Mouse (Mus musculus): ENCODE measurements around the gene Crybg1. TPM values are rescaled to one million over a fixed set of nuclear protein-coding genes. Genes with fewer than 3 reads are reported as not detected.
A peak's percentile ranks its signal among the peaks of the same experiment; 100 is the strongest.

Gene Crybg1
- polyA plus RNA-seq, 1 experiment from 2014 or later = 4.6 TPM

DNA sequence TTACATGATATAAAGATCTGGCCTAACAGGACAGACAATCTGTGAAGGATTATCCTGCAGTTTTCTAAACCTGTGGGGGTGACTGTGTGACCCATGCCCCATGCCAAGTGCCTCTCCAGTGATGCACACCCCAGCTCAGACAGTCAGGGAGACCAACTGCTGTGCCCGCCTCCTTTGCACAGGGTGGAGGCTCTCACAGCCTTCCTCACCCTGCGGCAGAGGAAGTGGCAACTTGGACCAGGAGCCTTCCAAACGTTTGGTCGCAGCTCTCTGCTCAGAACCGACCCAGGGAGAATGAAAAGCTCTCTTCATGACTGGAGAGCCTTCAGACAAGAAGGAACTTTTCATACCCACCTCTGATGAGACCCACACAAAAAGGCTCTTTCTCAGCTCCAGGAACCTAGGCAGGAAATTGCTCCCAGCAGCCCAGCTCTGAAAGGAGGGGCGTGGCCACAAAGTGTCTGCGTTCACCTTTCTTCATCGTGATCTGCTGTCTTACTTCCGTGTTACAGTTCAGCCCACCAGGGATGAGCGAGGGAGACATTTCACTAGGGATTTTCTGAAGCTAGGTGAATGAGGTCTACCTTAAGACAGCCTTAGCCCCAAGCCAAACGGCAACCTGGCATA is 110.6 kb downstream of the Crybg1 start:
- Histone ChIP-seq H3K9ac (no peak overlapping the region), H3K4me1 (peaks cover 6% of the 10 kb centered on the region; the same call in 1 of the 2 replicates), H3K27ac (replicated peaks) (no peak overlapping the region), H3K4me2 (replicated peaks) (peak overlapping the region; percentile 40), H3K4me3 (replicated peaks) (peak overlapping the region; percentile 21), H3K36me3 (no peaks in the 10 kb centered on the region), H3K9me3 (replicated peaks) (no peaks in the 10 kb centered on the region), H3K27me3 (no peaks in the 10 kb centered on the region)
- ATAC-seq (ENCODE audit: insufficient number of reproducible peaks, low FRiP score, low TSS enrichment, low read depth) = no peak
- WGBS = 10% methylated on average over 11 of the region's 11 CpGs

DNA sequence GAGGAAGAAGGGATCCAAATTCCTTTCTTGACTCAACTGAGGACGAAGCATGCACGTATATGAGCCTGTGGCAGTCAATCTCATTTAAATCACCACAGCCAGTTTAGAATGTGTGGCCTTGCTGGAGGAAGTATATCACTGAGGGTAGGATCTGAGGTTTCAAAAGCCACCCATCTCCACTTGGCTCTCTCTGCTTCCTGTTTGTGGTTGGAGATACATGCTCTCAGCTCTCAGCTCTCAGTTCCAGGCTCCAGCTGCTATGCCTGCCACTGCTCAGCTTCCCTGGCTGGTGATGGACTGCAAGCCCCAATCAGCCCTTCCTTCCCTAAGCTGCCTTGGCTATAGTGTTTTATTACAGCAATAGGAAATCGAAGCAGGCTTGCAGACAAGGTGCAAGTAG is 119.1 kb downstream of the Crybg1 start:
- Histone ChIP-seq H3K27me3 (no peaks in the 10 kb centered on the region), H3K9me3 (replicated peaks) (no peaks in the 10 kb centered on the region), H3K36me3 (no peaks in the 10 kb centered on the region), H3K4me3 (replicated peaks) (no peak overlapping the region), H3K9ac (no peak overlapping the region), H3K27ac (replicated peaks) (no peak overlapping the region), H3K4me1 (no peaks in the 10 kb centered on the region), H3K4me2 (replicated peaks) (no peak overlapping the region)
- no peak for ATAC-seq (ENCODE audit: insufficient number of reproducible peaks, low FRiP score, low TSS enrichment, low read depth)
- 74% methylated on average over 3 of the region's 3 CpGs for WGBS

DNA sequence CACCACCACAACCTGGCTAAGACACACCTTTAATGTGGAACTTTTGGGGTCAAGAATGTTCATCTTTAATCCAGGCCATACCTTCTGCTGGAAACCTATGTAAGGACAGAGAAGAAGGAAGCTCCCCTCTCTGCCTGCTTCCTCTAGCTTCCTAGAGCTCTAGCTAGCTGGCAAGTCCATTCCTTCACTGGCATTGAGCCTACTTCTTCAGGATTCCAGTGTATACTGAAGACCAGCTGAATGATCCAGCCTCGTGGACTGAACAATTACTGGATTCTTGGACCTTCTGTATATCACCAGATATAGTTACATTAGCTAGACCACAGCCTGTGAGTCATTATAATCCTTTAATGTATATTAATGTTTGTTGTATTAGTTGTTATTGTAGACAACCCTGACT is 121.4 kb downstream of the Crybg1 start:
- no peak for ATAC-seq (ENCODE audit: insufficient number of reproducible peaks, low FRiP score, low TSS enrichment, low read depth)
- Histone ChIP-seq H3K27ac (replicated peaks) (no peak overlapping the region), H3K4me3 (replicated peaks) (no peak overlapping the region), H3K9me3 (replicated peaks) (no peaks in the 10 kb centered on the region), H3K9ac (no peak overlapping the region), H3K27me3 (no peaks in the 10 kb centered on the region), H3K4me1 (no peaks in the 10 kb centered on the region), H3K36me3 (no peaks in the 10 kb centered on the region), H3K4me2 (replicated peaks) (no peak overlapping the region)
- 51% methylated on average over 1 of the region's 1 CpGs for whole genome bisulfite sequencing

DNA sequence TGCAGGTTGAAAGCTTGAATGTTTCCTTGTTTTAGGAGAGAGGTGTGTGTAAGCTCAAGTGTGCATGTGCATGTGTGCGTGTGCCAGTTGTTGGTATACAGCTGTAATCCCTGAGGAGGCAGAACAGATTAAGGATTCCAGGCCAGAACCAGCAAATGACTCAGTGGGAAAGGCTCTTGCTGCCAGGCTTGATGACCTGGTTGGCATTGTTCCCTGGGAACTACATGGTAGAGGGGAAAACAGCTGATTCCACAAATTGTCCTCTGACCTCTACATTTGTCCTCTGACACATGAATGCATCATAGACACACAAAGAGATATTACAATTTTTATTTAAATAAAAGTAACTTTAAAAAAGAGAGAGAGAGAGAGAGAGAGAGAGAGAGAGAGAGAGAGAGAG is 122.5 kb downstream of the Crybg1 start:
- Histone ChIP-seq H3K4me2 (replicated peaks) (no peak overlapping the region), H3K36me3 (no peaks in the 10 kb centered on the region), H3K27me3 (no peaks in the 10 kb centered on the region), H3K9me3 (replicated peaks) (no peaks in the 10 kb centered on the region), H3K4me3 (replicated peaks) (no peak overlapping the region), H3K9ac (no peak overlapping the region), H3K27ac (replicated peaks) (no peak overlapping the region), H3K4me1 (no peaks in the 10 kb centered on the region)
- no peak for ATAC-seq (ENCODE audit: insufficient number of reproducible peaks, low FRiP score, low TSS enrichment, low read depth)
- WGBS = 81% methylated on average over 1 of the region's 1 CpGs

DNA sequence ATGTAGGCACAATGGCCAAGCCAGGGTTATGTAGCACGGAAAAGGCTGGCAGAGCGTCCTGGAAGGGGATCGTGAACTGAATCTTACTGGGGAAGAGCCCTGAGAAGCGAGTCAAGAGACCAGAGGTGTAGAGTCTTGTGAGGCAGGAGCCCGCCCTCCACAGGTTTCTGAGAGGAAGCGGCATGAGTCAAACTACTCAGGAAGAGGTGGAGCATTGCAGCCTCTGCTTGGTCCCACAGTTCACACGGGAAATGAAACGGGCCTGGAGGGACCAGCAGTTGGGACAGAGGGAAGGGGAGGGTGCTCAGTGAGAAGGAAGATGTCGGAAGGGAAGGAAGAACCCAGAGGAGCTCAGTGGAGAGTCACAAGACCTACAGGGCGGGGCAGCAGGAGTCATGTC is 123.9 kb downstream of the Crybg1 start:
- no peaks in the 10 kb centered on the region for H3K36me3 ChIP-seq
- H3K4me2 ChIP-seq (replicated peaks) = no peak overlapping the region
- no peak overlapping the region for H3K4me3 ChIP-seq (replicated peaks)
- 56% methylated on average over 10 of the region's 10 CpGs for WGBS
- no peaks in the 10 kb centered on the region for H3K4me1 ChIP-seq
- no peak overlapping the region for H3K9ac ChIP-seq
- no peak for ATAC-seq (ENCODE audit: insufficient number of reproducible peaks, low FRiP score, low TSS enrichment, low read depth)
- no peak overlapping the region for H3K27ac ChIP-seq (replicated peaks)
- no peaks in the 10 kb centered on the region for H3K27me3 ChIP-seq
- H3K9me3 ChIP-seq (replicated peaks) = no peaks in the 10 kb centered on the region

DNA sequence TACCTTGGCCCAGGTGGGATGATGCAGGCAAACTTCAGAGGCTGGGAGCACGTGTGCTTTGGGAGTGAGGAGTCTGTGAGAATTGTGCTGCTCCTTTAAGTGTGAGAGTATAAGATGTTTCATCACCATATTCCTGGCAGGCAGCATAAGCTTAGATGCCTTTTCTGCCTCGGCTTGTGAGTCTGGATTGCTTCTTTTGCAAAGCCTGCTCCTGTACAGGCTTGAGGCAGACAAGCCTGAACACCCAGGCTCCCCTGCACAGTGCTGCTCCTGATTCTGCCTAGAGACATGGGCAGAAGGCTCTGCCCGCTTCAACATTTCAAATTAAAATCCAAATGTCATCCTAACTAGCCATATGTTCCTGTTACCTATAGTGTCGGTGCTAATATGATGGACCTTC is 128.5 kb downstream of the Crybg1 start:
- Histone ChIP-seq H3K4me2 (replicated peaks) (no peak overlapping the region), H3K4me1 (no peaks in the 10 kb centered on the region), H3K4me3 (replicated peaks) (no peak overlapping the region), H3K9ac (no peak overlapping the region), H3K27ac (replicated peaks) (peak overlapping the region; percentile 61), H3K9me3 (replicated peaks) (no peaks in the 10 kb centered on the region), H3K36me3 (no peaks in the 10 kb centered on the region), H3K27me3 (no peaks in the 10 kb centered on the region)
- WGBS = 45% methylated on average over 4 of the region's 4 CpGs
- ATAC-seq (ENCODE audit: insufficient number of reproducible peaks, low FRiP score, low TSS enrichment, low read depth) = no peak

DNA sequence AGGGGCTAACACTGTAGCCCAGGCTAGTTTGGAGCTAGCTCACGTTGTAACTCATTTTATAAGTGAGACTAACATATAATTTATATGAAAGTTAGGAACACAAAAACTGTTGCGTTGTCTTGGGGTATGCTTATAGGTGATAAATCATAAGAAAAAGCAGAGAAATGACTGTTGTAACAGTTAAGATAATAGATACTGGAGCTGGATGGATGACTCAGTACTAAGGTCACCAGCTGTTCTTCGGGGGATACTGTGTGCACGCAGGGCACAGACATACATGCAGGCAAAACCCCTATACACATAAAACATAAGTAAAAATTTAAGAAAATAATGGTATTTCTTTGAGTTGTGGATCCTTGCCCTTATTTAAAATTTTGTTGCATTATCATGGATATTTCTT is 130.1 kb downstream of the Crybg1 start:
- no peak overlapping the region for H3K27ac ChIP-seq (replicated peaks)
- no peaks in the 10 kb centered on the region for H3K27me3 ChIP-seq
- 83% methylated on average over 4 of the region's 4 CpGs for WGBS
- no peak overlapping the region for H3K4me3 ChIP-seq (replicated peaks)
- no peaks in the 10 kb centered on the region for H3K9me3 ChIP-seq (replicated peaks)
- H3K36me3 ChIP-seq = no peaks in the 10 kb centered on the region
- ATAC-seq (ENCODE audit: insufficient number of reproducible peaks, low FRiP score, low TSS enrichment, low read depth) = no peak
- H3K9ac ChIP-seq = no peak overlapping the region
- H3K4me2 ChIP-seq (replicated peaks) = no peak overlapping the region
- H3K4me1 ChIP-seq = no peaks in the 10 kb centered on the region

DNA sequence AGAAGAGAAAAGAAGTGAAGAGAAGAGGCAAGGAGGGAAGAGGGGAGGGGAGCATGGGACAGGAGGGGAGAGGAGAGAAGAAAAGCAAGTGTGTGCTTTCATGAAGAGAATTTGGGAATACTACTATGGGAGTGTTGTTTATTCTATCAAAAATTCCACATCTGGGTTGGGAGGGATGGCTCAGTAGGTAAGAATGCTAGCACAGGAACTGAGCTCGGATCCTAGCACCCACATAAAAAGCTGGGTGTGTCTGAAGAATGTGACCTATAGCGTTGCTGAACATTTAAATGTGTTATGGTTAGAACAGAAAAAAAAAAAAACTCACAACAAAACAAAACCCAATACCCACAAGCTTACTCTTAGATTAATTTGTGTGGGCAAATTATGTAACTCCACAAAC is 133.0 kb downstream of the Crybg1 start:
- H3K27me3 ChIP-seq = no peaks in the 10 kb centered on the region
- H3K4me1 ChIP-seq = no peaks in the 10 kb centered on the region
- no peaks in the 10 kb centered on the region for H3K9me3 ChIP-seq (replicated peaks)
- no peak for ATAC-seq (ENCODE audit: insufficient number of reproducible peaks, low FRiP score, low TSS enrichment, low read depth)
- no peak overlapping the region for H3K4me2 ChIP-seq (replicated peaks)
- 48% methylated on average over 2 of the region's 2 CpGs for WGBS
- no peak overlapping the region for H3K27ac ChIP-seq (replicated peaks)
- H3K36me3 ChIP-seq = no peaks in the 10 kb centered on the region
- no peak overlapping the region for H3K9ac ChIP-seq
- no peak overlapping the region for H3K4me3 ChIP-seq (replicated peaks)

DNA sequence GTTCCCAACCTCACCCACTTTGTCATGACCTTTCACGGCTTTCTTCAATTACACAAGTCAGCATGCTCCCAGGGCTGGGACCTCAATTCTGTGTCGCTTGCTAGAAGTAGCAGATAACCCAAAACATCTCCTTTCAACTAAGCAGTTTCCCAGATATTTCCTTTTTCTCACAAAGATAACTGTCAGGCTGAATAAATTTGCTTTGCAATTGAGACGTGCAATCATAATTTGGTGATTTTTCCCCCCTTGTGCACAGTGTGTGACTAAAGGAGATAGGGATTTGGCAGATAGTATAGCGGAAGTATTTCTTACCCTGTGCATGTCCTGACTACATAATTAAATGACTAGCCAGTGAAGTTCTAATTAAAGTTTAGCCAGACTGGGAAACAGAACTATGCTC is 134.8 kb downstream of the Crybg1 start:
- H3K9me3 ChIP-seq (replicated peaks) = no peaks in the 10 kb centered on the region
- no peak overlapping the region for H3K4me3 ChIP-seq (replicated peaks)
- no peaks in the 10 kb centered on the region for H3K4me1 ChIP-seq
- no peaks in the 10 kb centered on the region for H3K27me3 ChIP-seq
- H3K4me2 ChIP-seq (replicated peaks) = no peak overlapping the region
- WGBS = 54% methylated on average over 4 of the region's 4 CpGs
- no peak for ATAC-seq (ENCODE audit: insufficient number of reproducible peaks, low FRiP score, low TSS enrichment, low read depth)
- no peaks in the 10 kb centered on the region for H3K36me3 ChIP-seq
- H3K27ac ChIP-seq (replicated peaks) = no peak overlapping the region
- H3K9ac ChIP-seq = no peak overlapping the region

DNA sequence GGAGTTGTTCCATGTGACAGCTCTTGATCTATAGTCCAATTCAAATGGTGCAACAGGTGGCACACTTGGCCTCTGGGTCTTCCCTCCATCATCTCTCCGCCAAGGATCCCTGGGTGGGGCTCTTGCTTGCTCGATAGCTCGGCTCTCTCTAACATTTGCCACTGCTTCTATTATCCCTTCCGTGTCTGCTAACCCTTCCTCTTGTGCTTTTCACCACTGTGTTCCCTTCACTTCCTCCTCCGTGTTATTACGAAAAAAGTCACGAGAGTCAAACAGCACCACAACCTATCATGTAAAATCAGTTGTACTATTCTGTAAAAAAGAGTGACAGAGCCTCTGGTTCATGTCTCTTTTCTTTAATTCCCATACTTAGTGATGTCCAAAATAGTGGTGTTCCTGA is 137.2 kb downstream of the Crybg1 start:
- Histone ChIP-seq H3K9ac (no peak overlapping the region), H3K4me3 (replicated peaks) (no peak overlapping the region), H3K27ac (replicated peaks) (no peak overlapping the region), H3K27me3 (peaks cover 5% of the 10 kb centered on the region; the same call in 1 of the 2 replicates), H3K4me1 (no peaks in the 10 kb centered on the region), H3K4me2 (replicated peaks) (no peak overlapping the region), H3K9me3 (replicated peaks) (no peaks in the 10 kb centered on the region), H3K36me3 (no peaks in the 10 kb centered on the region)
- ATAC-seq (ENCODE audit: insufficient number of reproducible peaks, low FRiP score, low TSS enrichment, low read depth) = no peak
- 79% methylated on average over 7 of the region's 7 CpGs for WGBS

DNA sequence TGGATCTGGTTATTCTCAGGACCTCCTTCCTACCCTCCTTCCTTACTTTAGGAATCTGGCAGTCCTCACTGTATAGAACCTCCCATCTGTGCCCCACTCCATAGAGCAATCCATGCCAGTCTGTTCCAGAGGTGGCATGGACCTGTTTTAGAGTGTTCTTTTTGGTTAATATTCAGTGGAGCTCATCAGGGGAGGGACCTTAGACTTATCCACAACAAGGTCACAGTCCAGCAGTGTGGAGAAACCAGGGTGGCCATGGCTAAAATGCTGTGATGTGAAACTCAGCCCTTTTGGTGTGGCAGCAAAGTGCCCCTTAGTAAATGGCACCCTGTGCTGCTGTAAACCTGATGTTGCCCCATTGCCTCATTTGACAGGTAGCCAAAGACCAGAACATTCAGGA is 139.8 kb downstream of the Crybg1 start:
- no peak for ATAC-seq (ENCODE audit: insufficient number of reproducible peaks, low FRiP score, low TSS enrichment, low read depth)
- Histone ChIP-seq H3K9ac (no peak overlapping the region), H3K4me3 (replicated peaks) (no peak overlapping the region), H3K4me2 (replicated peaks) (no peak overlapping the region), H3K4me1 (peaks cover 19% of the 10 kb centered on the region), H3K9me3 (replicated peaks) (no peaks in the 10 kb centered on the region), H3K27me3 (peaks cover 30% of the 10 kb centered on the region), H3K27ac (replicated peaks) (no peak overlapping the region), H3K36me3 (no peaks in the 10 kb centered on the region)

DNA sequence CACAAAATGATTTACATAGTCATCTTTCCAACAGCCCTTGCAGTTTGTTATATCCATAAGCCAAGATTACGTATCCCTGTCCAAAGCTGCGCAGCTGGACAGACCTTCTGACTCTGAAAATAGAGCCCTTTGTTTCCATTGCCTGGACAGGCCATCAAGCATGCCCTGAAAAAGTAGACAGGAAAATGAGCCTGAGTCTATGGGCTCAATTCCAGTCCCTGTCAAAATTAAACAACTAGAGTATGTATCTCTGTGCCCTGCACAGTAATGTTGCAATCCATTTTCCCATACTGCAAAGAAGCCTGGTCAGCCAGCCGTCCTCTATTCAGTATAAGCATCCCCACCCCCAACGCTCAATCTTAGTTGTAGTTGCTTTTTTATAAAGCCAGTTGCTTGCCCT is 141.8 kb downstream of the Crybg1 start:
- no peak for ATAC-seq (ENCODE audit: insufficient number of reproducible peaks, low FRiP score, low TSS enrichment, low read depth)
- Histone ChIP-seq H3K4me2 (replicated peaks) (no peak overlapping the region), H3K9me3 (replicated peaks) (no peaks in the 10 kb centered on the region), H3K9ac (no peak overlapping the region), H3K4me3 (replicated peaks) (no peak overlapping the region), H3K36me3 (no peaks in the 10 kb centered on the region), H3K27me3 (peaks cover 50% of the 10 kb centered on the region), H3K4me1 (peaks cover 28% of the 10 kb centered on the region), H3K27ac (replicated peaks) (no peak overlapping the region)
- 77% methylated on average over 4 of the region's 4 CpGs for WGBS

All from embryonic facial prominence, embryonic 15.5 days (tissue).